Mouse (Mus musculus): ENCODE measurements around the gene Naxe. TPM values are rescaled to one million over a fixed set of nuclear protein-coding genes. Genes with fewer than 3 reads are reported as not detected.

Naxe gene
- polyA plus RNA-seq, 1 experiment from 2014 or later: 208 TPM

DNA sequence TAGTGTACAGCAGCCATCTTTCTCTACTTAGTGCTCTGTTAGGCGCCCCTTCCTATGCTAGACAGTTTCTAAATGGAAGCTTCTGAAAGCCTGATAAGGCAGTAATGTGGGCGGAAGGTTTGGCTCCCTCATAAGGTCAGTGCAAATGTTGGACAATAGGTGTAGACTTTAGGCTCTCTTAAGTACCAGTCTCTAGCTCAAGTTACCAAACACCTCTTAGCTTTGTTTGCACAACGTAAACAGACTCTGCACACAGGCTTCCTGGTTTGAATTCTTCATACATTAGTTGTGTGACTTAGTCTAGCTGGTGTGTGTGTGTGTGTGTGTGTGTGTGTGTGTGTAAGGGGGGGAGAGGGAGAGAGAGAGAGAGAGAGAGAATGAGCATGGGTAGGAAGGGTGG lies 8.8 kb downstream of the Naxe start:
- Histone ChIP-seq H3K4me3 (no peak overlapping the region), H3K36me3 (peaks cover 55% of the 10 kb centered on the region), H3K9me3 (no peaks in the 10 kb centered on the region), H3K9ac (no peak overlapping the region), H3K27me3 (no peaks in the 10 kb centered on the region), H3K4me1 (no peaks in the 10 kb centered on the region), H3K27ac (no peak overlapping the region), H3K4me2 (no peak overlapping the region)
- 85% methylated on average over 3 of the region's 3 CpGs for WGBS
- no peak for ATAC-seq (ENCODE audit: insufficient number of reproducible peaks, insufficient read depth, low FRiP score, low TSS enrichment, low read depth)

GRCm38 (mm10) chr3:88042661-88043421 lies 15.5 kb downstream of the Naxe start, which contains the start of gene Gpatch4:
Gpatch4 (plus strand) TSS chr3:88043108.
- peaks cover 5% of the 10 kb centered on the region for H3K4me1 ChIP-seq
- H3K4me2 ChIP-seq: peak within 1 kb of the TSS; percentile 77
- peak within 1 kb of the TSS; percentile 74 for H3K9ac ChIP-seq
- H3K4me3 ChIP-seq: peak within 1 kb of the TSS; percentile 89
- H3K27ac ChIP-seq: peak within 1 kb of the TSS; percentile 44
- peak; percentile 72; the same call in 1 of the 2 replicates for ATAC-seq (ENCODE audit: insufficient number of reproducible peaks, insufficient read depth, low FRiP score, low TSS enrichment, low read depth)
- 0 out of 2 replicates have a peak, but pooled peaks cover 8% of the 10 kb centered on the region for H3K36me3 ChIP-seq
- WGBS: 10% methylated on average over 36 of the region's 36 CpGs
- peaks cover 29% of the 10 kb centered on the region for H3K27me3 ChIP-seq
- no peaks in the 10 kb centered on the region for H3K9me3 ChIP-seq

GRCm38 (mm10) chr3:88035561-88036293 lies 22.6 kb downstream of the Naxe start:
- 72% methylated on average over 1 of the region's 1 CpGs for WGBS
- H3K27me3 ChIP-seq: peaks cover 57% of the 10 kb centered on the region
- H3K4me2 ChIP-seq: no peak overlapping the region
- no peaks in the 10 kb centered on the region for H3K4me1 ChIP-seq
- H3K9ac ChIP-seq: no peak overlapping the region
- no peak overlapping the region for H3K27ac ChIP-seq
- no peaks in the 10 kb centered on the region for H3K9me3 ChIP-seq
- no peaks in the 10 kb centered on the region for H3K36me3 ChIP-seq
- no peak overlapping the region for H3K4me3 ChIP-seq
- ATAC-seq (ENCODE audit: insufficient number of reproducible peaks, insufficient read depth, low FRiP score, low TSS enrichment, low read depth): no peak

DNA sequence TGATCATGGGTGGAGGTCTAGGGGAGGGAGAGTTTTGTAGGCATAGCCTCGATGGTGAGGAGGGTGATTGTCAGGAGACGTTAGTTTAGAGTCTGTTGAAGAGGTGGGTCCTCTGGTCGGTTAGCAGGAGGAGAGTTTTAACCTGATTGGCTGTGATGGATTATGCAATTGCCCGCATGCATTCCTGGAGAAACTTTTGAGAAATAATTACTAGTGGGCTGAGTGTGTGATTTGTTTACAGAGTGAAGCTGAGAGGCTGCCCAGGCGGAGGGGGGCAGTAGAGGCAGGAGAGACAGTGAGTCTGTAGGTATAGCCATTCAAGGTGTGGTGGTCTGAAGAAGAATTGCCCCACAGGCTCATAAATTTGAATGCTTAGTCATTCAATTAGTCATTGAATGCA lies 24.8 kb downstream of the Naxe start:
- Histone ChIP-seq H3K27ac (no peak overlapping the region), H3K9me3 (0 out of 2 replicates have a peak, but pooled peaks cover under 1% of the 10 kb centered on the region), H3K27me3 (peaks cover 56% of the 10 kb centered on the region), H3K36me3 (no peaks in the 10 kb centered on the region), H3K4me3 (no peak overlapping the region), H3K4me2 (no peak overlapping the region), H3K4me1 (no peaks in the 10 kb centered on the region), H3K9ac (no peak overlapping the region)
- ATAC-seq (ENCODE audit: insufficient number of reproducible peaks, insufficient read depth, low FRiP score, low TSS enrichment, low read depth): no peak
- 71% methylated on average over 5 of the region's 5 CpGs for WGBS

DNA sequence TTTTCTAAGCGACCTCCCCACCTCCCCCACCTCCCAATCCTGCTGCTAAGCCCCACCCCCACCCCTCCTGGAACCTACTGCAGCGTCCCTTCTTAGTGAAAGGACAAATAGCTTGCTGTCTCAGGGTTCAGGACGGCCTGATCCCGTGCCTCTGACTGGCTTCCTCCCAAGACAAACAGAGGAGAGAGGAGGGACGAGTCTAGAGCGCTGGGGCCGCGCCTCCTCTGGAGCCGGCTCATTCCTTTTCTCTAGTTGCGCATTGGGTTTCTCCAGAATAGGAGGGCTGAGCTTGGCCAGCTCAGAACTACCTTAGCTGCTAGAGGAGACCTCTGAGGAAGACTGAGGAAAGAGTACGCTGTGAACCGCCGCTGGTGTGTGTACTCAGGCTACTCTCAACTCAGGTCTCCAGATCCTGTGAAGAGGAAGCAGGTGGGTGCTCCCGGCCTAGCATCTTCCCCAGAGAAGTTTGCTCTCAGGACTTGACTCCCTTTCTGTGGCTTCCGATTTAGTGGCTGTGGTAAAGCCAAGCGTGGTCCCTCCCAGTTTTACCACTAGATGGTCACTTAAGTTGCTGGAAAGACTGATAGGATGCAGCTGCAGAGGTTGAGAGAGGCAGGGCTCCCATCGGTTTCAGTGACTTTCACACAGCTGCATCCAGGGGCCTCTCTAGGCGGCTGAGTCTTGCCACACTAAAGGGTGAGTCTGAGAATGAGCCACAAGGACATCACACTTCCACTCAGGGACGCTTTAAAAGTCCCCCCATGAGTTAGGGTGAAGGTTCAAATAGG lies 27.5 kb downstream of the Naxe start:
- Histone ChIP-seq H3K27ac (no peak overlapping the region), H3K27me3 (peaks cover 66% of the 10 kb centered on the region), H3K9me3 (peaks cover 8% of the 10 kb centered on the region; the same call in 1 of the 2 replicates), H3K4me3 (no peak overlapping the region), H3K4me1 (no peaks in the 10 kb centered on the region), H3K9ac (no peak overlapping the region), H3K36me3 (no peaks in the 10 kb centered on the region), H3K4me2 (no peak overlapping the region)
- ATAC-seq (ENCODE audit: insufficient number of reproducible peaks, insufficient read depth, low FRiP score, low TSS enrichment, low read depth): no peak
- WGBS: 17% methylated on average over 19 of the region's 19 CpGs

GRCm38 (mm10) chr3:88027434-88028186 lies 30.7 kb downstream of the Naxe start, which contains the start of gene Hapln2:
Hapln2 (minus strand) TSS chr3:88027583.
- Histone ChIP-seq H3K4me1 (peaks cover 13% of the 10 kb centered on the region), H3K27me3 (peaks cover 87% of the 10 kb centered on the region), H3K9ac (no peak within 1 kb of the TSS), H3K4me3 (no peak within 1 kb of the TSS), H3K9me3 (peaks cover 8% of the 10 kb centered on the region; the same call in 1 of the 2 replicates), H3K4me2 (no peak within 1 kb of the TSS), H3K36me3 (no peaks in the 10 kb centered on the region), H3K27ac (no peak within 1 kb of the TSS)
- ATAC-seq (ENCODE audit: insufficient number of reproducible peaks, insufficient read depth, low FRiP score, low TSS enrichment, low read depth): no peak
- 46% methylated on average over 5 of the region's 5 CpGs for WGBS

GRCm38 (mm10) chr3:88026823-88027222 lies 31.5 kb downstream of the Naxe start:
- WGBS: 59% methylated on average over 7 of the region's 7 CpGs
- no peaks in the 10 kb centered on the region for H3K36me3 ChIP-seq
- no peak overlapping the region for H3K4me3 ChIP-seq
- H3K27ac ChIP-seq: no peak overlapping the region
- H3K4me1 ChIP-seq: peaks cover 18% of the 10 kb centered on the region
- no peak overlapping the region for H3K9ac ChIP-seq
- H3K9me3 ChIP-seq: peaks cover 8% of the 10 kb centered on the region; the same call in 1 of the 2 replicates
- H3K27me3 ChIP-seq: peaks cover 87% of the 10 kb centered on the region
- H3K4me2 ChIP-seq: no peak overlapping the region
- no peak for ATAC-seq (ENCODE audit: insufficient number of reproducible peaks, insufficient read depth, low FRiP score, low TSS enrichment, low read depth)

DNA sequence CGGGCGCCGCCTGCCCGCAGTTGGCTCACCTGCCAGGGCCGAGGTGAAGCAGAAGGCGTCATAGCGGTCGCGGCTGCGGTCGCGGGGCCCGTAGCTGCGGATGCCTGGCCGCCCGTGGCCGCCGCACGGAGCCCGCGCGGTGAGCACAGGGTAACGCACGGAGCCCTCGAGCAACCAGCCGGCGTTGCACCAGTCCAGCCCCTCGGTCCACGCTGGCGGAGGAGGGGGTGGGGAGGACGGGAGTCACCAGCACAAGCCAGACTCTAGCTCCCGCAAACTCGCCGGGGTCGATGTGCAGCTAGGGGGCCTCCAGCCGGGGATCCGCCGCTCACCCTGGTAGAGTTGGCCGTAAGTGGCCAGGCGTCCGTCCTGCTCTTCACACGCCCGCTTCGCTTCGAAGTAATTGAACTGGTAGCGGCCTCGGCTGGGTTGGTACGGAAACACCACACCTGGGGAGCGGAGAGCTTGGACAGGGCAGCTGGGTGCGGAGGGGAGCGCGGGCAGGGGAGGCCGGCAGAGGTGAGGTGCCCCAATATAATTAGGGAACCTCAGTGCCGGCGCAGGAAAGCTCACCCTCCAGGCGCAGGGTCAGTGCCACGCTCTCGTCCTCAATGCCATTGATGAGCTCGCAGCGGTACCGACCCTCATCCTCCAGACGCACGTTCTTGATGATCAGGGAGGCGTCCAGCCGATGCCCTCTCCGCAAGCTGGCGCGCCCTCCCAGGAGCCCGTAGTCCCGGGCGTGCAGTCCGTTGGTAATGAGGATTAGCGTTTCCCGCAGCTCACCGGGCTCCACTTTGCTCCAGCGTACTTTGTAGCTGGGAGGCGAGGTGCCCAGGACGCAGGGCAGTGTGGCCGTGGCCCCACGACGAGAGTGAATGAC lies 34.9 kb downstream of the Naxe start:
- Histone ChIP-seq H3K4me1 (peaks cover 18% of the 10 kb centered on the region), H3K36me3 (no peaks in the 10 kb centered on the region), H3K4me3 (peak overlapping the region; percentile 58), H3K4me2 (peak overlapping the region; percentile 99), H3K27me3 (peaks cover 86% of the 10 kb centered on the region), H3K27ac (no peak overlapping the region), H3K9me3 (peaks cover 7% of the 10 kb centered on the region; the same call in 1 of the 2 replicates), H3K9ac (peak overlapping the region; percentile 64)
- under 1% methylated on average over 81 of the region's 81 CpGs for WGBS
- peak; percentile 49; the same call in 1 of the 2 replicates for ATAC-seq (ENCODE audit: insufficient number of reproducible peaks, insufficient read depth, low FRiP score, low TSS enrichment, low read depth)

GRCm38 (mm10) chr3:88022322-88023191 lies 35.7 kb downstream of the Naxe start:
- under 1% methylated on average over 63 of the region's 66 CpGs for WGBS
- Histone ChIP-seq H3K9ac (peak overlapping the region; percentile 64), H3K36me3 (no peaks in the 10 kb centered on the region), H3K4me3 (peak overlapping the region; percentile 58), H3K4me1 (peaks cover 18% of the 10 kb centered on the region), H3K9me3 (no peaks in the 10 kb centered on the region), H3K27me3 (peaks cover 86% of the 10 kb centered on the region), H3K4me2 (peak overlapping the region; percentile 99), H3K27ac (no peak overlapping the region)
- peak; percentile 44 for ATAC-seq (ENCODE audit: insufficient number of reproducible peaks, insufficient read depth, low FRiP score, low TSS enrichment, low read depth)
